Mouse (Mus musculus) intestine, embryonic 14.5 days (tissue): ENCODE measurements around the gene Adgrf3. TPM values are rescaled to one million over a fixed set of nuclear protein-coding genes. Genes with fewer than 3 reads are reported as not detected.
"Not testable (repeated sequence)": the region's sequence is repeated elsewhere in the genome, so short reads cannot be mapped to it uniquely, and the experiment has no call there.

Experiments
- ATAC-seq: fragments of 200-750 bp; cut with Nextera tagmentation; replicated peaks from 2 replicates; pipeline ENCODE4 v1.8.0; 2017; ENCODE audit warnings: low read depth, moderate number of reproducible peaks, moderate TSS enrichment, moderate library complexity; ENCODE audit not compliant: low FRiP score, low TSS enrichment
- DNase-seq: peaks from one replicate; pipeline ENCODE4 v3.0.0-alpha.2; 2018; ENCODE audit warnings: low spot score
- H3K27ac ChIP-seq: fragments of 300-500 bp; sonication (generic); 2 replicates; pipeline ENCODE4 v1.5.1; 2014; ENCODE audit warnings: low read depth, mild to moderate bottlenecking, control low read depth
- H3K27me3 ChIP-seq: fragments of 300-500 bp; sonication (generic); replicated peaks from 2 replicates; pipeline ENCODE4 v1.6.1; 2014; ENCODE audit warnings: low read length, control low read depth; ENCODE audit not compliant: control insufficient read depth, insufficient read depth
- H3K36me3 ChIP-seq: fragments of 300-500 bp; sonication (generic); 2 replicates; pipeline ENCODE4 v1.6.1; 2014; ENCODE audit warnings: low read length, control low read depth; ENCODE audit not compliant: control insufficient read depth, insufficient read depth
- H3K4me1 ChIP-seq: fragments of 300-500 bp; sonication (generic); replicated peaks from 2 replicates; pipeline ENCODE4 v1.6.1; 2014; ENCODE audit warnings: low read length, control low read depth, mixed read lengths; ENCODE audit not compliant: control insufficient read depth, insufficient read depth
- H3K4me2 ChIP-seq: fragments of 300-500 bp; sonication (generic); 2 replicates; pipeline ENCODE4 v1.6.1; 2014; ENCODE audit warnings: low read length
- H3K4me3 ChIP-seq: fragments of 300-500 bp; sonication (generic); 2 replicates; pipeline ENCODE4 v1.5.1; 2014; ENCODE audit warnings: low read depth, low read length, control low read depth, mixed read lengths
- H3K9ac ChIP-seq: fragments of 300-500 bp; sonication (generic); 2 replicates; pipeline ENCODE4 v1.6.1; 2014; ENCODE audit warnings: mild to moderate bottlenecking, low read length
- H3K9me3 ChIP-seq: fragments of 300-500 bp; sonication (generic); 2 replicates; pipeline ENCODE4 v1.6.1; 2016; ENCODE audit warnings: low read length, control low read depth; ENCODE audit not compliant: control insufficient read depth
- WGBS: fragments of 180-500 bp; shearing (Covaris S2); extraction: QIAGEN DNeasy Blood & Tissue Kit; methylation state at CpG from one replicate; pipeline ENCODE4 v1.1.7; 2014; 5-methylcytosine and 5-hydroxymethylcytosine counted together
- polyA plus RNA-seq: library from polyadenylated mRNA; unstranded; fragments of >200 nt; fragmentation: Nextera tagmentation; extraction: Ambion mirVana; gene quantifications from 2 replicates; pipeline ENCODE4 v1.2.1, GENCODE M21; 2014

Adgrf3 gene
- polyA plus RNA-seq, 1 experiment from 2014 or later: 0.15 TPM

DNA sequence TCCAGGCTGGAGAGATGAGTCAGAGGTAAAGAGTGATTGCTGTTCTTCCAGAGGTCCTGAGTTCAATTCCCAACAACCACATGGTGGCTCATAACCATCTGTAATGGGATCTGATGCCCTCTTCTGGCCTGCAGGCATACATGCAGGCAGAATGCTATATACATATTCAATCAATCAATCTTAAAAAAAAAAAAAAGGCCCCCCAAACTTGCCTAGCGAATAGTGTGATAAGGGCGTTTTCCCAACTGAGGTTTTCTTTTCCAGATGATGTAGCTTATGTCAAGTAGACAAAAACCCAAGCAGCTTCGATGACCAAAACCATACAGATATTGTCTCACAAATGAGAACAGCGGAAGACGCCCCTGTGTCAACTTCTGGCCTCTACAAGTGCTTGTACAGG, 5.2 kb upstream of the Adgrf3 start:
- H3K27ac ChIP-seq, H3K36me3 ChIP-seq, H3K4me1 ChIP-seq, DNase-seq, H3K4me3 ChIP-seq, ATAC-seq, H3K9me3 ChIP-seq, H3K27me3 ChIP-seq, H3K4me2 ChIP-seq, H3K9ac ChIP-seq: not testable (repeated sequence)
- WGBS: 89% methylated on average over 5 of the region's 5 CpGs

DNA sequence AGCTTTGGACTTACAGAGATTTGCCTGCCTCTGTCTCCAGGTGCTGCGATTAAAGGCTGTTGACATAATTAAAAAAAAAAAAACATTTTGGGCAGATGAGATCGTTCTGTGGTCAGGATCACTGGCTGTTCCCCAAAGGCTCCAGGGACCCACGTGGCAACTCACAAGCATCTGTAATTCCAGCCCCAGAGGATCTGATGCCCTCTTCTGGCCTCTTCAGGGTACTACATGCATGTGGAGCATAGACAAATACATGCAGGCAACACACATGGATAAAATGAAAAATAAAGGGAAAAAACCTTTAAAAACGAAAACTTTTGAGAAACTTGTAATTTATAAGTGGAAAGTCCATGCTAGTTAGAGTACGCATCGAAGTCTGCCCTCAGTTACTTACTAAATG, 1.8 kb upstream of the Adgrf3 start:
- Histone ChIP-seq H3K36me3 (no peaks in the 10 kb centered on the region), H3K4me1 (0 out of 2 replicates have a peak, but pooled peaks cover 7% of the 10 kb centered on the region), H3K4me3 (no peak overlapping the region), H3K4me2 (no peak overlapping the region), H3K9ac (no peak overlapping the region), H3K9me3 (no peaks in the 10 kb centered on the region), H3K27me3 (no peaks in the 10 kb centered on the region), H3K27ac (no peak overlapping the region)
- WGBS: 72% methylated on average over 6 of the region's 6 CpGs
- DNase-seq: no peak
- ATAC-seq: no peak

GRCm38 (mm10) chr5:30205034-30205433, 488 bp downstream of the Adgrf3 start:
- no peak for ATAC-seq

DNA sequence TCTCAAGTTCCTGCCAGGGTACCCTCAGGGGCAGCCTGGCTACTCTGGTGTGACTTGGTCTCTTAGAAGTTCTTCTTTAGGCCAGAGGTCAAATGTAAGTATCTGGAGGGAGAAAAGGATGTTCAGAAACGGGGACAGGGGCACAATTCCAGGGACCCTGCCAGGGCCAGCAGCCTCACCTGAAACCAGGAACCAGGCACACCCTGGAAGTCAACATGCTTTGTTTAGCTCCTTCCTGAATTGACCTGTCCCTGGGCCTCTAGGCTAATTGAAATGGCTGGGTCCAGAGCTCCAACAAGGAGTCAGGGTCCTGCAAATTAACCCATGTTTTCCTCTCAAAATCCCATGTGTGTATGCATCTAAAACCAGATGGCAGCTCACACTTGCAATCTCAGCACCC, 1.1 kb downstream of the Adgrf3 start:
- 58% methylated on average over 1 of the region's 1 CpGs for WGBS
- Histone ChIP-seq H3K9ac (no peak overlapping the region), H3K9me3 (no peaks in the 10 kb centered on the region), H3K4me2 (no peak overlapping the region), H3K36me3 (no peaks in the 10 kb centered on the region), H3K4me3 (no peak overlapping the region), H3K27me3 (no peaks in the 10 kb centered on the region), H3K4me1 (0 out of 2 replicates have a peak, but pooled peaks cover 7% of the 10 kb centered on the region), H3K27ac (no peak overlapping the region)
- no peak for DNase-seq
- no peak for ATAC-seq

More at GRCm38 (mm10) chr5:30205034-30205433, 488 bp downstream of the Adgrf3 start:
- no peak overlapping the region for H3K9ac ChIP-seq
- WGBS: 70% methylated on average over 3 of the region's 3 CpGs
- H3K4me3 ChIP-seq: no peak overlapping the region
- no peak for DNase-seq
- 0 out of 2 replicates have a peak, but pooled peaks cover 7% of the 10 kb centered on the region for H3K4me1 ChIP-seq
- no peak overlapping the region for H3K27ac ChIP-seq
- no peaks in the 10 kb centered on the region for H3K36me3 ChIP-seq
- H3K27me3 ChIP-seq: no peaks in the 10 kb centered on the region
- H3K9me3 ChIP-seq: no peaks in the 10 kb centered on the region
- H3K4me2 ChIP-seq: no peak overlapping the region

- no peaks in the 10 kb centered on the region for H3K36me3 ChIP-seq
- H3K4me3 ChIP-seq: no peak overlapping the region
- WGBS: 79% methylated on average over 10 of the region's 10 CpGs
- H3K27ac ChIP-seq: no peak overlapping the region
- DNase-seq (no peak), ATAC-seq (no peak)
- 0 out of 2 replicates have a peak, but pooled peaks cover 7% of the 10 kb centered on the region for H3K4me1 ChIP-seq
- no peak overlapping the region for H3K4me2 ChIP-seq
- H3K9me3 ChIP-seq: no peaks in the 10 kb centered on the region
- no peaks in the 10 kb centered on the region for H3K27me3 ChIP-seq
- H3K9ac ChIP-seq: no peak overlapping the region
Measured at GRCm38 (mm10) chr5:30203216-30203885, 2.2 kb downstream of the Adgrf3 start.

DNA sequence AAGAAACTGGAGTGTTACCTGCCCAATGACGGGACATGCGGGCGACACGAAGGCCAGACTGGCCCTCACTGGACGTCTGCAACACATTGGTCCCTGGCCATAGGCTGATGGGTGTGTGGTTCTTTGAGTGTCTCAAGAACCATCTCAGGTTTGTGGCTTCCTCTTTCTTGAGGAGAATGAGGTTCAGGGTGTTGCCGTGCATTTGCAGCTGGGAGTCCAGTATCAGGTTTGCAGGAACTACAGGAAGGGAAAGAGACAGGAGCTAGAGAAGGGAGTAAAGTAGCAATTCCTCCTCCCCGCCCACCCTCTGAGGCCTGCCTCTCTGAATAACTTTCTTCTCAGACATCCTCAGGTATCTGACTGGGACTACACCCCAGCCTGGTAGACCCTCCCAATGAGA, 3.3 kb downstream of the Adgrf3 start:
- Histone ChIP-seq H3K36me3 (no peaks in the 10 kb centered on the region), H3K27me3 (no peaks in the 10 kb centered on the region), H3K4me3 (no peak overlapping the region), H3K4me2 (no peak overlapping the region), H3K4me1 (0 out of 2 replicates have a peak, but pooled peaks cover 7% of the 10 kb centered on the region), H3K27ac (no peak overlapping the region), H3K9me3 (no peaks in the 10 kb centered on the region), H3K9ac (no peak overlapping the region)
- 83% methylated on average over 7 of the region's 7 CpGs for WGBS
- ATAC-seq (no peak), DNase-seq (no peak)

GRCm38 (mm10) chr5:30201521-30201920, 4.0 kb downstream of the Adgrf3 start:
- ATAC-seq: 0 out of 2 replicates have a peak, but pooled peaks have one; percentile 43
- Histone ChIP-seq H3K27ac (no peak overlapping the region), H3K27me3 (no peaks in the 10 kb centered on the region), H3K4me2 (no peak overlapping the region), H3K4me1 (0 out of 2 replicates have a peak, but pooled peaks cover 7% of the 10 kb centered on the region), H3K9ac (no peak overlapping the region), H3K9me3 (no peaks in the 10 kb centered on the region), H3K4me3 (no peak overlapping the region), H3K36me3 (no peaks in the 10 kb centered on the region)
- 44% methylated on average over 5 of the region's 5 CpGs for WGBS
- no peak for DNase-seq

DNA sequence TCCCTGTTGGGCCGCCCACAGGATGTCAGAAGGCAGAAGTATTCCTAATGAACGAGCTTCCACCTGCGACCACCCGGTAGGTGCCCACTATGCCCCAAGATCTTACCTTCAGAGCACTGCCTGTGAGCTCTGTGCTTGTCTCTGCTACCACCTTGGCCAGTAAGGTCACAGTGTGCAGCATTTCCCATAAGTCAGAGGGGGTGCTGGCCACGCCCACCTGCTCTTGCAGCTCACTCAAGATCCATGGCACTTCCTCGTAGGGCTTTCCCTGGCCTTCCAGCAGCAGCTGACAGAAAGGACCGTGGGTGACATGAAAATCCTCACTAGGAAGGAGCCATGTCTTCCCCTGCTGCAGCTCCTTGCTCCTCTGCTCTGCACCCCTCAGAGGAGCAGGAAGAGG, 7.3 kb downstream of the Adgrf3 start:
- no peak for ATAC-seq
- no peak for DNase-seq
- Histone ChIP-seq H3K4me1 (0 out of 2 replicates have a peak, but pooled peaks cover 3% of the 10 kb centered on the region), H3K27me3 (no peaks in the 10 kb centered on the region), H3K27ac (no peak overlapping the region), H3K4me3 (no peak overlapping the region), H3K4me2 (no peak overlapping the region), H3K36me3 (no peaks in the 10 kb centered on the region), H3K9me3 (no peaks in the 10 kb centered on the region), H3K9ac (no peak overlapping the region)
- 68% methylated on average over 7 of the region's 7 CpGs for WGBS

GRCm38 (mm10) chr5:30195340-30195739, 10.2 kb downstream of the Adgrf3 start:
- WGBS: 79% methylated on average over 5 of the region's 5 CpGs
- Histone ChIP-seq H3K9ac (no peak overlapping the region), H3K4me3 (no peak overlapping the region), H3K36me3 (no peaks in the 10 kb centered on the region), H3K4me1 (no peaks in the 10 kb centered on the region), H3K4me2 (no peak overlapping the region), H3K9me3 (no peaks in the 10 kb centered on the region), H3K27ac (no peak overlapping the region), H3K27me3 (no peaks in the 10 kb centered on the region)
- DNase-seq (no peak), ATAC-seq (no peak)
